Mouse (Mus musculus) layer of hippocampus, postnatal 25 days (tissue): ENCODE measurements around the gene Cdk9. TPM values are rescaled to one million over a fixed set of nuclear protein-coding genes. Genes with fewer than 3 reads are reported as not detected.

ENCODE experiments used
- microRNA-seq, 2 experiments: library from miRNA; unstranded; fragments of <30 nt; microRNA quantifications; one replicate each; pipeline ENCODE4 v1.2.0; 2021
- total RNA-seq, 2 experiments: library from RNA; stranded (reverse); gene quantifications; 2 replicates each; pipeline ENCODE4 v1.2.3; 2021

The Cdk9 gene
- total RNA-seq, 2 experiments from 2014 or later = 96.0 to 106 TPM

Small RNAs within 50 kb of the gene (microRNA-seq; reads per million reads assigned to microRNA genes)
- gene Gm47291 = 0 reads per million in 2 experiments
- 0 reads per million in 2 experiments for gene Mir2861
- gene Mir3960 = 0 reads per million in 2 experiments
- 1.00 to 1.5 reads per million in 2 experiments for gene Mir8093

Other genes with a start within 250 kb of the Cdk9 start
- gene Fam102a, start 177.7 kb downstream of the Cdk9 start, total RNA-seq = 10 to 100 TPM; 70.2 to 75.2 TPM
- 10 to 100 TPM; 74.0 to 80.4 TPM for gene Dpm2, start 142.2 kb downstream of the Cdk9 start, total RNA-seq
- 1 to 10 TPM; 4.0 to 4.1 TPM for gene Pip5kl1, start 138.3 kb downstream of the Cdk9 start, total RNA-seq
- under 1 TPM in 1 of 2 experiments, not detected in 1; 0.33 TPM for gene 9430097D07Rik, start 137.4 kb downstream of the Cdk9 start, total RNA-seq
- gene St6galnac4, start 126.0 kb downstream of the Cdk9 start, total RNA-seq = 10 to 100 TPM; 41.4 to 48.8 TPM
- 100 to 1,000 TPM; 105 to 124 TPM for gene St6galnac6, start 113.4 kb downstream of the Cdk9 start, total RNA-seq
- gene Ak1, start 91.3 kb downstream of the Cdk9 start, total RNA-seq = 100 to 1,000 TPM; 127 to 140 TPM
- 10 to 100 TPM; 17.4 to 24.2 TPM for gene Eng, start 66.5 kb downstream of the Cdk9 start, total RNA-seq
- gene Fpgs, start 8.9 kb downstream of the Cdk9 start, total RNA-seq = 10 to 100 TPM in 1 of 2 experiments, 1 to 10 TPM in 1; 8.4 to 10.7 TPM
- 10 to 100 TPM; 22.8 to 23.9 TPM for gene Sh2d3c, start 8.0 kb upstream of the Cdk9 start, total RNA-seq
- gene 6330409D20Rik, start 27.9 kb upstream of the Cdk9 start, total RNA-seq = 1 to 10 TPM; 1.1 to 1.3 TPM
- 10 to 100 TPM; 32.2 to 33.3 TPM for gene Tor2a, start 44.2 kb upstream of the Cdk9 start, total RNA-seq
- under 1 TPM; 0.54 to 0.59 TPM for gene Ttc16, start 62.6 kb upstream of the Cdk9 start, total RNA-seq
- 1 to 10 TPM; 5.9 to 7.9 TPM for gene Ptrh1, start 62.7 kb upstream of the Cdk9 start, total RNA-seq
- 1 to 10 TPM in 1 of 2 experiments, under 1 TPM in 1; 0.49 to 1.3 TPM for gene Cfap157, start 71.4 kb upstream of the Cdk9 start, total RNA-seq
- gene Stxbp1, start 134.2 kb upstream of the Cdk9 start, total RNA-seq = 100 to 1,000 TPM; 596 to 606 TPM
- 10 to 100 TPM; 15.1 to 15.7 TPM for gene Fam129b, start 163.0 kb upstream of the Cdk9 start, total RNA-seq
- gene Rpl12, start 248.5 kb upstream of the Cdk9 start, total RNA-seq = 100 to 1,000 TPM; 101 to 110 TPM
- gene Lrsam1, start 248.5 kb upstream of the Cdk9 start, total RNA-seq = 10 to 100 TPM; 35.6 to 36.1 TPM